7 mouse cellular contexts compared by ENCODE assay signal in genomic region chr17:45045804-45046203, GRCm38 (mm10).
DNase-seq lines count a peak whose midpoint lies in the region; ATAC-seq and TF ChIP-seq lines count a peak whose summit lies in the region.

No protein-coding gene starts in this region.

- H3K9ac ChIP-seq in ES-E14 (ENCODE audit: insufficient read depth, low read depth, low read length, poor library complexity, severe bottlenecking): no peak overlapping the region
- H3K9ac ChIP-seq in intestine, embryonic 15.5 days: no peak overlapping the region

- H3K4me2 ChIP-seq in intestine, embryonic 15.5 days (replicated peaks): no peak overlapping the region

- no peak overlapping the region for H3K4me3 ChIP-seq in left cerebral cortex, adult 2 months
- H3K4me3 ChIP-seq in ES-E14 (ENCODE audit: insufficient read depth in 1 of 2, low read depth in 1 of 2, low read length in 2 of 2, poor library complexity in 1 of 2, severe bottlenecking in 1 of 2): no peak overlapping the region
- no peak overlapping the region for H3K4me3 ChIP-seq in intestine, embryonic 15.5 days (replicated peaks)

- peak; percentile 44 for TF ChIP-seq CTCF in left cerebral cortex, adult 2 months (IDR thresholded peaks at IDR 0.05)

- no peaks in the 10 kb centered on the region for H3K27me3 ChIP-seq in intestine, embryonic 15.5 days (replicated peaks)

- no peaks in the 10 kb centered on the region for H3K4me1 ChIP-seq in ES-E14 (ENCODE audit: control insufficient read depth in 2 of 2, insufficient read depth in 2 of 2, low read length in 2 of 2, poor library complexity in 1 of 2)
- H3K4me1 ChIP-seq in intestine, embryonic 15.5 days (replicated peaks): no peaks in the 10 kb centered on the region

- no peak overlapping the region for H3K27ac ChIP-seq in left cerebral cortex, adult 2 months
- H3K27ac ChIP-seq in ES-E14 (ENCODE audit: insufficient read depth, low read depth, low read length, poor library complexity, severe bottlenecking): no peak overlapping the region
- no peak overlapping the region for H3K27ac ChIP-seq in intestine, embryonic 15.5 days

- intact Hi-C loops in left cerebral cortex, adult 2 months (cut with DNase I): loop anchor here (10.0 kb wide), 1 partner anchor 329 kb away; no protein-coding TSS in a partner anchor

- in situ Hi-C loops in ES-E14 (cut with MboI; ENCODE audit: low sequenced_read_pairs in 2 of 2, unreplicated experiment in 2 of 2): loop anchor here in 1 of 2 experiments (10.0 to 25.0 kb wide), 2 partner anchors 301 to 784 kb away; no protein-coding TSS in a partner anchor

- no peaks in the 10 kb centered on the region for H3K9me3 ChIP-seq in ES-E14 (ENCODE audit: control insufficient read depth, insufficient read depth, low read depth, low read length)
- H3K9me3 ChIP-seq in intestine, embryonic 15.5 days: no peaks in the 10 kb centered on the region

- no peaks in the 10 kb centered on the region for H3K36me3 ChIP-seq in ES-E14 (ENCODE audit: control insufficient read depth, insufficient read depth, low read length, poor library complexity, severe bottlenecking)
- no peaks in the 10 kb centered on the region for H3K36me3 ChIP-seq in intestine, embryonic 15.5 days

- no peak for DNase-seq in left cerebral cortex, adult 2 months (ENCODE audit: extremely low spot score in 1 of 2, low spot score in 2 of 2)
- DNase-seq in left cerebral cortex, adult 18-20 months (ENCODE audit: low spot score in 2 of 2): no peak
- DNase-seq in ES-E14 (ENCODE audit: low read depth, low spot score): peak; percentile 37
- peak; percentile 15 for DNase-seq in adipocyte (ENCODE audit: low spot score)
- DNase-seq in spleen, postnatal 10 days (ENCODE audit: low spot score in 2 of 2): peak; percentile 18 to 54
- no peak for DNase-seq in frontal cortex, postnatal 25 days (ENCODE audit: low spot score in 2 of 2)

- ATAC-seq in intestine, embryonic 15.5 days: no peak

TF ChIP-seq in ES-E14, 5 proteins besides CTCF, POLR2A, EP300 and RAD21:
- TF ChIP-seq MAFK (IDR thresholded peaks at IDR 0.05; ENCODE audit: insufficient read depth, low read depth, low read length): no peak
- TF ChIP-seq ZNF384 (IDR thresholded peaks at IDR 0.05; ENCODE audit: low read depth, low read length): no peak
- TF ChIP-seq ZC3H11A (IDR thresholded peaks at IDR 0.05; ENCODE audit: borderline replicate concordance, low read depth, low read length): peak; percentile 72; the same call in 1 of the 2 replicates
- TF ChIP-seq CHD2 (IDR thresholded peaks at IDR 0.05; ENCODE audit: low read depth, low read length): no peak
- TF ChIP-seq HCFC1 (IDR thresholded peaks at IDR 0.05; ENCODE audit: borderline replicate concordance, insufficient read depth, low read length): no peak

Comparison
In these comparisons a context has a peak if more than half of its experiments do, and no peak if none do; other contexts are left out.
1. DNase-seq: peak in ES-E14 (single experiment), adipocyte (single experiment) and spleen, postnatal 10 days (2 of 2); none in left cerebral cortex, adult 2 months (0 of 2), left cerebral cortex, adult 18-20 months (0 of 2) and frontal cortex, postnatal 25 days (0 of 2).